13 mouse cellular contexts compared by ENCODE assay signal in genomic region chr7:121335390-121336109, GRCm38 (mm10). TPM values are rescaled to one million over a fixed set of nuclear protein-coding genes. Genes with fewer than 3 reads are reported as not detected.
"Had no signal": no experiment of that assay in that cellular context is flagged by ENCODE, and none has a peak within 500 bp of the region (broad histone marks: within the 10 kb centered on the region; RNA-seq: fewer than 3 reads in every experiment).

No protein-coding gene starts in this region.

- H3K9ac ChIP-seq: kidney, embryonic 15.5 days; liver, embryonic 15.5 days had no signal

- H3K27me3 ChIP-seq: kidney, embryonic 15.5 days; liver, embryonic 15.5 days had no signal

- H3K4me1 ChIP-seq: kidney, embryonic 15.5 days; liver, embryonic 15.5 days had no signal

- DNase-seq: kidney, postnatal 14 days; lung, adult 2 months; lung, postnatal 36 days; thymus, adult 18-20 months; thymus, postnatal 14 days had no signal

- H3K4me3 ChIP-seq: kidney, embryonic 15.5 days; left cerebral cortex, adult 2 months; limb, embryonic 10.5 days; liver, embryonic 15.5 days had no signal

- H3K27ac ChIP-seq: kidney, embryonic 15.5 days; left cerebral cortex, adult 2 months; limb, embryonic 10.5 days; liver, embryonic 15.5 days had no signal

- H3K9me3 ChIP-seq: kidney, embryonic 15.5 days; limb, embryonic 10.5 days; liver, embryonic 15.5 days had no signal

- H3K4me2 ChIP-seq: kidney, embryonic 15.5 days; liver, embryonic 11.5 days; liver, embryonic 15.5 days had no signal

- ATAC-seq: lung, postnatal 0 days; midbrain, embryonic 16.5 days had no signal

- H3K36me3 ChIP-seq: kidney, embryonic 15.5 days; limb, embryonic 10.5 days; liver, embryonic 15.5 days had no signal

RNA-seq across cellular contexts. Expression of gene Hs3st2, which starts 56.1 kb away (rescaled TPM):
- total RNA-seq: megakaryocyte progenitor cell, adult 5-6 weeks had no signal
- polyA plus RNA-seq: limb, embryonic 10.5 days; liver, embryonic 15.5 days; lung, adult 2 months; lung, postnatal 0 days had no signal
